Mouse (Mus musculus) cerebellum, adult 2 months (tissue): ENCODE data around the gene Trp73. TPM values are rescaled to one million over a fixed set of nuclear protein-coding genes. Genes with fewer than 3 reads are reported as not detected.

Experiments used
- DNase-seq, 2 experiments: peaks; one replicate each; pipeline ENCODE4 v3.0.0; 2021
- H3K27ac ChIP-seq: fragments of 200-500 bp; 2 replicates; pipeline ENCODE4 v1.5.1; 2012; ENCODE audit warnings: low read length, control low read depth, inconsistent platforms; ENCODE audit not compliant: insufficient read depth
- H3K27me3 ChIP-seq: fragments of 200-500 bp; 2 replicates; pipeline ENCODE4 v1.6.1; 2012; ENCODE audit warnings: inconsistent platforms, mild to moderate bottlenecking, low read length, moderate library complexity; ENCODE audit not compliant: control insufficient read depth, insufficient read depth
- H3K4me1 ChIP-seq: fragments of 200-500 bp; 2 replicates; pipeline ENCODE4 v1.6.1; 2011; ENCODE audit warnings: low read length; ENCODE audit not compliant: control insufficient read depth, insufficient read depth
- H3K4me3 ChIP-seq: fragments of 200-500 bp; replicated peaks from 2 replicates; pipeline ENCODE3; 2011; ENCODE audit warnings: mild to moderate bottlenecking, low read depth, low read length, control low read depth; ENCODE audit not compliant: insufficient read depth
- CTCF ChIP-seq: fragments of 200-500 bp; IDR thresholded peaks from 2 replicates; pipeline ENCODE4 v1.5.1; 2011; ENCODE audit warnings: low read depth, mild to moderate bottlenecking, control low read depth, low read length, moderate library complexity, borderline replicate concordance; ENCODE audit not compliant: insufficient read depth
- POLR2A ChIP-seq: fragments of 200-500 bp; IDR thresholded peaks from 2 replicates; pipeline ENCODE4 v1.6.1; 2011; ENCODE audit warnings: low read length, control low read depth, borderline replicate concordance; ENCODE audit not compliant: insufficient read depth
- WGBS: fragments of 180-500 bp; shearing (Covaris S2); methylation state at CpG from one replicate; pipeline ENCODE4 v1.1.7; 2018; 5-methylcytosine and 5-hydroxymethylcytosine counted together
- polyA plus RNA-seq: library from polyadenylated mRNA; depleted of rRNA; stranded (reverse); fragments of >200 nt; gene quantifications from 2 replicates; pipeline ENCODE4 v1.2.3, GENCODE M21; 2012; rRNA removed

The Trp73 gene
- 1.7 and 2.6 TPM in 2 replicates for polyA plus RNA-seq

DNA sequence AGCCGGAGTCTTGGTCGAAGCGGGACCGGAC, at the start of gene Trp73:
Gene Trp73 (minus strand): TSS at position 27 of the 31 bp plus-strand sequence.
- 0% methylated on average over 3 of the region's 4 CpGs for WGBS
- Histone ChIP-seq H3K27me3 (no peaks in the 10 kb centered on the region; the same call in 1 of the 2 replicates), H3K4me3 (peak within 1 kb of the TSS; percentile 55), H3K4me1 (peaks cover 15% of the 10 kb centered on the region), H3K27ac (no peak within 1 kb of the TSS)
- no peak for DNase-seq
- TF ChIP-seq POLR2A = no peak
- TF ChIP-seq CTCF = no peak

DNA sequence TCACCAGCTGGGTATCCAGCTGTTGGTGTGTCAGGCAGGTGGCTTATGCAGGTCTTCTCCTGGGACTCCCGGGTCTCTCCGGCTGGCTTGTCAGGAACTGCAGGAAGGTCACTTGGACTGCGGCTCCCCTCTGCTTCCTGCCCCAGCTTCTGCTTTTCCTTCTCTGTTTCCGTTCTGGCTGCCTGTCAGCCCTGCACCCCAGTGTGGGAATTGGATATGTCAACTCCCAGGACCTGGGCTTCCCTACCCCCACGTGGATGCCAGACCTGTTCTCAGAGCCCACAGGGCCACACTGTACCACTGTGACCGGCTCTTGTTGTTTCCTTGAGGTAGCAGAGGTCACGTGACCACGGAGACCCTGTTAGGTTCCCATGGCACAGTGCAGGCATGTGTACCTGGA, 48.9 kb upstream of the Trp73 start:
- Histone ChIP-seq H3K4me1 (0 out of 2 replicates have a peak, but pooled peaks cover under 1% of the 10 kb centered on the region), H3K4me3 (no peak overlapping the region), H3K27me3 (no peaks in the 10 kb centered on the region), H3K27ac (no peak overlapping the region)
- no peak for DNase-seq
- TF ChIP-seq CTCF = no peak
- no peak for TF ChIP-seq POLR2A
- 78% methylated on average over 8 of the region's 8 CpGs for WGBS

DNA sequence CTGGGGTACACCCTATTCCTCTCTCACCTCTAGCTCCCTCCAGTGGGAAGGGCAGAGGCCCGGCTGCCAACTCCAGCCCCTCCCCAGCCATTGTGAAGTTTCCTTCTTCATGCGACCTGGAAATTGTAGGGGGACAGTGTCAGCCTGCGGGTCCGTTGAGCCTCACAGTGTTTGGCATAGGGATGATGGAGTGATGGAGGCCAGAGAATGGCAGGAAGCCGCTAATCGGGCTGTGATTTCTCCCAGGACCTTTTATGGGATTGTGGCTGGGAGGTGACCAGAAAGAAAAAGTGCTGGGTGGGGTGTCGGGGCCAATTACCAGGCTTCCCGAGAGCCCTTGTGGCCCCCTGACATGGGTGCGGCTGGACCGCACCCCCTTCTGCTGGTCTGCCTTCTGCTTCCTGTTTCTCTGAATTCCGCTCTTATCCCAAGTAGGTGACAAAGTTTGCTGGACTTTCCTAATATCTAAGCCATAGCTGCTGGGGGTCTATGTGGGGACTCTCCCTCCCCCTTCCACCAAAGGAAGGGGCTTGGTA, 46.1 kb upstream of the Trp73 start:
- no peak overlapping the region for H3K27ac ChIP-seq
- H3K4me1 ChIP-seq = 0 out of 2 replicates have a peak, but pooled peaks cover 5% of the 10 kb centered on the region
- no peak for TF ChIP-seq CTCF
- no peak for TF ChIP-seq POLR2A
- H3K4me3 ChIP-seq = no peak overlapping the region
- WGBS = 92% methylated on average over 11 of the region's 11 CpGs
- H3K27me3 ChIP-seq = no peaks in the 10 kb centered on the region
- no peak for DNase-seq

DNA sequence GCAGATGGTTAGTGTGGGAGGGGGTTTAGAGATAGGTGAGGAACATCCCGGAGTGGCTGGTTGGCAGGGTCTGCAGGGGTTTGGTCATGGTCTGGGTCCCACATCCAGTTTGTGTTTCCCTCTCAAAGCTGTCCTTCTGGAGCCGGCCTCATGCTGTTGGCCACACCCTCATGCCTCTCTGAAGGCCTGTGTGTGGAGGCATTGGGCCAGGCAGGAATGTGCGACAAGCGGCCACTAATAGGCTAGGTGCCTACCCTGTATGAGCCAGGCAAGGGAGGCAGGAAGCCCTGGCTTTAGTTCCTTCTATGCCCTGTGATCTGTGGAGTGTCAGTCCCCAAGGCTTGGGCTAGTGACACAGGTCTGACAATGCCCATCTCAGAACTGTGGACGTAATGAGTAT, 45.0 kb upstream of the Trp73 start:
- Histone ChIP-seq H3K27ac (no peak overlapping the region), H3K4me1 (0 out of 2 replicates have a peak, but pooled peaks cover 5% of the 10 kb centered on the region), H3K27me3 (no peaks in the 10 kb centered on the region), H3K4me3 (no peak overlapping the region)
- 73% methylated on average over 5 of the region's 5 CpGs for WGBS
- no peak for TF ChIP-seq CTCF
- DNase-seq = no peak

DNA sequence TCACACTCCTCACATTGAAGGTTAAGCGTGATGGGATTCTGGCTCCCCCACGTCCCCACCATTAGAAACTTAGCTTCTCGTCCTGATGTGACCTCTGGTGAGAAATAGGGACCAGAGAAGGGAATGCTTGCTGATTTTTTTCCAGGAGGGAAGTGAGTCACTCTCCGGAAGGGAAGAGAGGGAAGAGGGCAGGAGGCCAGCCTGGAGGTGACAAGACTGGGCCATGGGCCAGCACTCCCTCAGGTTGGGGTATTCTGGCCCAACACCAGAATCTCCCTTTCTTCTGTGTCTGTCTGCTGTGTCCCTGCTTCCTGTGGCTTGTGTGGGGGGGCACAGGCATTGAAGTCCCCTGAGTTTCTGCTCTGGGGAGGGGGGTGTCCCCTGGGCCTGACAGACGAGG, 43.6 kb upstream of the Trp73 start:
- H3K4me3 ChIP-seq = no peak overlapping the region
- H3K27me3 ChIP-seq = no peaks in the 10 kb centered on the region
- no peak overlapping the region for H3K27ac ChIP-seq
- no peak for TF ChIP-seq CTCF
- TF ChIP-seq POLR2A = no peak
- WGBS = 48% methylated on average over 5 of the region's 5 CpGs
- no peak for DNase-seq
- H3K4me1 ChIP-seq = 0 out of 2 replicates have a peak, but pooled peaks cover 5% of the 10 kb centered on the region

- TF ChIP-seq POLR2A (no peak), CTCF (no peak)
- H3K27me3 ChIP-seq = no peaks in the 10 kb centered on the region
- 92% methylated on average over 7 of the region's 7 CpGs for WGBS
- DNase-seq = no peak
- no peak overlapping the region for H3K4me3 ChIP-seq
- no peak overlapping the region for H3K27ac ChIP-seq
- H3K4me1 ChIP-seq = 0 out of 2 replicates have a peak, but pooled peaks cover 5% of the 10 kb centered on the region
Measured at GRCm38 (mm10) chr4:154181001-154181400, 41.0 kb upstream of the Trp73 start.

GRCm38 (mm10) chr4:154177257-154177656, 37.2 kb upstream of the Trp73 start:
- no peak for TF ChIP-seq POLR2A
- no peak for TF ChIP-seq CTCF
- Histone ChIP-seq H3K4me1 (peaks cover 4% of the 10 kb centered on the region), H3K27ac (no peak overlapping the region), H3K4me3 (no peak overlapping the region), H3K27me3 (no peaks in the 10 kb centered on the region)
- 74% methylated on average over 8 of the region's 8 CpGs for WGBS
- no peak for DNase-seq

DNA sequence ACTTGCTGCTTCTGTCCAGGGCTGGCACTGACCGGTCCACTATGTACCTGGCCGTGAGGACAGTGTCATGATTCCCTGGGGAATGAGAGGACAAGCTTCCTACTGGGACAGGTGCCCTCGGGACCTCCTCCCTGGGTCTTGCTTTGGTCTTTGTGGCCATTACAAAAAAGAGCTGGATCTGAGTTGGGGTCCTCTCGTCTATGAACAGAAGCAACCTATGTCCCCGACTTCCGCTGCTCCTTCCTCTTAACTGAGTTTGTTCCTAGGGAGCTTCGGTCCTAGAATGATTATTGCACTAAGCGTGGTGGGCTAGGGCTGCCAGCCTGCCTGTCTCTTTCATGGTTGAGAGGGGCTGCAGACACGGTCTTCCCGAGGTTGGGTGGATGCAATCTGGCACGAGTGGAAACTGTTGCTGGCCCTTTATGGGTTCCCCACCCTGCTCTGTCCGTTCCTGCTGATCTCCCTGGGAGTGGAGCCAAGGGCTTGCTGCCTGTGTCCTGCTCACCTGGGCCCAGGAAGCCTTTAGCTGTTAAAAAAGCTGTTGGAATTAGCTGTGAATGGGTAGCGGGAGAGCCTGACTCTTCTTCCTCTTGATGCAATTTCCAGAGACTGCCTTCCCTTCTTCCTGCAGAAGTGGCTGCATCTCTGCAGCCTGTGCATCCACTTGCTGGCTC, 32.1 kb upstream of the Trp73 start:
- Histone ChIP-seq H3K27ac (no peak overlapping the region), H3K4me3 (peak overlapping the region; percentile 15), H3K4me1 (peaks cover 11% of the 10 kb centered on the region), H3K27me3 (peaks cover 2% of the 10 kb centered on the region; the same call in 1 of the 2 replicates)
- no peak for TF ChIP-seq CTCF
- TF ChIP-seq POLR2A = no peak
- WGBS = 13% methylated on average over 13 of the region's 13 CpGs
- DNase-seq = peak; percentile 35 to 45
